Mouse (Mus musculus) hematopoietic stem cell, adult 5-6 weeks (primary cell): ENCODE results near the gene Fbxl2. TPM values are rescaled to one million over a fixed set of nuclear protein-coding genes. Genes with fewer than 3 reads are reported as not detected.
"Not testable (repeated sequence)": the region's sequence is repeated elsewhere in the genome, so short reads cannot be mapped to it uniquely, and the experiment has no call there.

Experiments
- ATAC-seq, 2 experiments: fragments of 125-278 bp in 1 of 2; replicated peaks in 1 of 2; 2 replicates each; pipeline ENCODE4 v1.8.0; 2016 to 2017; ENCODE audit warnings: inconsistent platforms in 2 of 2, mild to moderate bottlenecking in 2 of 2, moderate number of reproducible peaks in 2 of 2, low read depth in 1 of 2, moderate TSS enrichment in 1 of 2; ENCODE audit not compliant: low FRiP score in 2 of 2, poor library complexity in 2 of 2, severe bottlenecking in 2 of 2, insufficient read depth in 1 of 2, low TSS enrichment in 1 of 2
- total RNA-seq: library from RNA; stranded (forward); fragments of 172-1452, 232-1000 nt; gene quantifications from 2 replicates; pipeline ENCODE4 v1.2.3, GENCODE M21; 2017

The Fbxl2 gene
- 0.40 and 1.0 TPM in 2 replicates for total RNA-seq

DNA sequence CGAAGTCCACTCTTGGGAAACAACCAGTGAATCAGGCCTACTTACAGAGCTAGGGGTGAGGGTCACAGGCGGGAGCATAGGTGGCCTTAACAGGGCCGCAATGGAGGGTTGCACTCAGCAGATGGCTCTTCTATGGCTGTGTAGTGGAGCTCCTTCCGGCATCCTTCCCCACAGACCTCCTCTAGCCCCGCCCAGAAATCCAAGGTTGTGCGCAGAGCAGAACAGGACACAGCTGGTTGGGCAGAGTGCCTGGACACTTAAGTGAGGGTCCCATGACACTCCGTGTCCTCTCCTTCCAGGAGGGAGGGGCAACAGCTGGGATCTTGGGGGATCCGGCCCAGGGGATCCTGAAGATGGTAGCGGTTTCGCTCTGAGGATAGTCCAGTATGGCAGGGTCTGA lies at the start of gene Fbxl2:
Gene Fbxl2 (minus strand): TSS at position 164 of the 400 bp plus-strand sequence.
- ATAC-seq, result no peak

DNA sequence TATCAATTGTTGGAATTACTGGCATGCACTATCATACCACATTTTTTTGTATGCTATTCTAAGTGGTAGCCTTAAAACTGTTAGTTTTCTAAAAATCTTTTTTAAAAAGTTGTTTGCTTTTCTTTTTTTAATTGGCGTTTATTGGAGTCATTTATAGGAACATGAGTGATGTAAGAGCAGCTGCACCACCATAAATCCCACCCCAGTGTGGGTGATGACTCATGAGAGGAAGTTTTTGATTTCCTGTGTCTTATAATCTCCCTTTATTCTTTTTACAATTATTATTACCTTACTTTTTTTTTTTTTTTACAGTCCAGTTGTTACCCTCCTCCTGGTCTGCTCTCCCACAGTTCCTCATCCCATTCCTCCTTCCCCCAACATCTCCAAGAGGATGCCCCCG lies 48.9 kb upstream of the Fbxl2 start:
- ATAC-seq, result no peak

DNA sequence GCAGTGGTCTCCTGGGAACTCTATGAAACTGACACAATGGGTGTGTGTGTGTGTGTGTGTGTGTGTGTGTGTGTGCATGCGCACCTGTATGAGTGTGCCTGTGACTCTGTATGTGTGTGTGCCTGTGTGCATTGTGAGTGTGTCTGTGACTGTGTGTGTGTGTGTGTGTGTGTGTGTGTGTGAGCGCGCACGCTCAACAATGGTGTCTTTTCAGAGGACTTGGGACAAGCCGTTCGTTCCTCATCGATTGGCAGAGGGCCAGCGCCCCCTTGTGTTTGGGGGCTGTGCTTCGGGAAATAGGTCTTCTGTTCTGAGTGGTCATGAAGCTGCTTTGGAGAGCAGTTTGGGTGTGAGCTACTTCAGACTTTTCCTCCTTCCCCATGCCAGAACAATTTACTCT lies 46.2 kb upstream of the Fbxl2 start:
- not testable (repeated sequence) for ATAC-seq

DNA sequence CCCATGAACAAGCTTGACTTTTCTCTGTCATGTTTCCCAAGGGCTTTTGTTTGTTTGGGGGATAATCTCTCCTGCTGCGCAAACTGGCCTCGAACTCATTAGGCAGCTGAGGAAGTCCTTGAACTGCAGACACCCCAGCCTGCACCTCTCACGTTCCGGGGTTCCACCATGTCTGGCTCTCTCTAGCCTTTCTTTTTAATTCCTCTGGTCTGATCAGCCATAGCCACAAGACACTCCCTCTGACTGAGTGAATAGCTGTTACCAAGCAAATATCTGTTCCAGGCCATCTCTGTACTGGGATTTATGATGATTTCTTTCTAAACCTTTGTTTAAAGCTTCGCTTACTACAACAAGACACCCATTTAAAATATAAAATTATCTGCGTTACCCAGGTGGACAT lies 42.9 kb upstream of the Fbxl2 start:
- ATAC-seq, result peak in 1 of 2 experiments; percentile 32; a peak in 1 of 4 replicates

DNA sequence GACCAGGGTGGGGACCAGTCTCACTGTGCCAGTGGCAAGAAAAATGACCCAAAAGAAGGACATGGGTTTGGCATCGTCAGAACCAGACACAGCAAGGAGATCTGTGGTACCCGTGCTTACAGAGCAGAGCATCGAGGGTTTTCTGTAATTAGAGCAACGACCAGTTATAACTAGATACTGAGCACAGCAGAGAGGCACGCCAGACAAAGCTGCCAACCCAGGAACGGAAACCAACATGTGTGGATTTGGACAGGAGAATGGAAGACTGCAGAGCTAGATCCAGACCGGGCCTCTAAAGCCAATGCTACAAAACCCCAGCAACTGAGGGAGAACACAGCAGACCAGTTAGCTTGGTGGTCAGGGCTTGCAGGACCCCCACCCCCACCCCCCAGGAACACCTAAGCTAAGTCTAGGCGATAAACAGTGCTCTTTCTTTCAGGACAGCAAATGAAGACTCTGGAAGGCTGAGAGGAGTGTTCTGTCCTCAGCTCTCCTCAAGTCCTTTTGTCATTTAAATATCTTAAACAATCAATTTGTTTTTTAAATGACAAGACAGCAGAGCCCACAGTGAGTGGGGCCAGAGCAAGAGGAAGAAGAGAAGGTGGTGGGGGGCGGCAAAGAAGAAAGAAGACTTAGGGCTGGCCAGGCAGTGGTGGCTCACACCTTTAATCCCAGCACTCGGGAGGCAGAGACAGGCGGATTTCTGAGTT lies 41.3 kb upstream of the Fbxl2 start:
- ATAC-seq, result no peak

DNA sequence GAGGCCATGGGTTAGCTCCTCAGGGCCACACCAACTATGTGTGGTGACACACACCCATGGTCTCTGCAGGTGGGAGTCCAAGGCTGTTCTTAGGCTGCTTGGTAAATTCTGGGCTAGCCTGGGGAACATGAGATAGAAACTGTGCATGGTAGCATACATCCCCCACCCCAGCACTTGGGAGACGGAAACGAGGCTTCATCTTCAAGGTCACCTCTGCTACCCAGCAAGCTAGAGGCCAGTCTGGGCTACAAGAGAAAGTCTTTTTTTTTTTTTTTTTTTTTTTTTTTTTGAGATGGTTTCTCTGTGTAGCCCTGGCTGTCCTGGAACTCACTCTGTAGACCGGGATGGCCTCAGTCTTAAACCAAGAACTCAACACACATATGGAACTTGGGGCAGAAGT lies 40.4 kb upstream of the Fbxl2 start:
- ATAC-seq, result no peak

DNA sequence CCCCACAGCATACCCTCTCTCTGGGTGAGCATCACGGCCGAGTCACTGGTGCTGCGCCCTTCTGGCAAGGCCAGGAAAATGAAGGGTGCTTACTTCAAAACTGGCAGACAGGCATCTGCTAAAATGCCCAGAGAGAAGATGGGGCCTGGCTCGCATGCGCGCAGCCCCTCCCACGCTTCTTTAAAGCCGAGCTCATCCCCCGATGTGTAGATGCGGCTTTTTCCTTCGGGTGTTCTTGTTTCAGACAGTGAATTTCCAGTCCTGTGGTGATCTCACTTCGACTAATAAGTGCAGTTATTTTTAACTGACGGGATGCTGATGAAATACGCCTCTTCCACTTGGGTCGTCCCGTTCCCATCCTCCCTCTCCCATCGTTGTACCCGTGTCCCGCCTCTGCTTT lies 27.7 kb upstream of the Fbxl2 start:
- ATAC-seq, result no peak

DNA sequence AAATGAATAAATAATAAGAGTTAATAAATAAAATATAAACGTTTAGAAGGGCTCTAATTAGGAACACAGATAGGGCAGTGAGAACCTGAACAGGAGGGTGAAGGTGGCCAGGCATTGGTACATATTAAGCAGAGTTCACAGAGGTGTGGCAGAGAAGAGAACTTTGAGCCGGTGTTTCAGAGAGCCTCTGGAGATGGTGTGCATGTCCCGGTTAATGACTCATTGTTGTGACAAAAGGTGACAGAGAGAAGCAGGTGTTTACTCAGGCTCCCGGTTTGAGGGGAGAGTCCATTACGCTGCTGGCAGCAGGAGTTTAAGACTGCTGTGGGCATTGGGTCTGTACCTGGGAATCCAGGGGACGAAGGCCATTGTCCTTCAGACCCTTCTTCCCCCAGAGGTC lies 23.4 kb upstream of the Fbxl2 start:
- no peak for ATAC-seq

DNA sequence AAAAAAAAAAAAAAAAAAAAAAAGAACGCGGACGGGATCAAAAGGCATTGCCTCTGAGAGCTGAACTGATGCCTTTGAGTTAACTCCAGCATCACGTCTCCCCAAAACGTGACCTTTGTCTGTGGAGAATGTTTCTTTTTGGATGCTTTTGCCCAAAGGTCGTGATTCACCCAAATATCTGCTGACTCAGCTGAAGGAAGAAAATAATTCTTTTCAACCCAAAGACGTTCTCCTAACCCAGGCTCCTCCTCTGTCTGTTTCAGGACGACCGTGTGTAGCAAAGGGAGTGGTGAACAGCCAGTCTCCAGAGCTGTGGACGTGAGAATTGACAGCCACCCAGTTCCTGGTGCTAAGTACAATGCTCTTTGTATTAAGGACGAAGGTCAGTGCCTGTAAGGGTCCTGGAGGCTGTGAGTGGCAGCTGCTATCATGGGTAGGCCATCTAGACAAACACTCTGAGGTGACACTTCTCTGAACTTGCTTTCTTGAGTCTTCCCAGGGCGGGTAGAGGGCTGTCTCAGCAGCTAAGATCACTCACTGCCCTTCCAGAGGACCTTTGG lies 22.6 kb upstream of the Fbxl2 start:
- no peak for ATAC-seq

DNA sequence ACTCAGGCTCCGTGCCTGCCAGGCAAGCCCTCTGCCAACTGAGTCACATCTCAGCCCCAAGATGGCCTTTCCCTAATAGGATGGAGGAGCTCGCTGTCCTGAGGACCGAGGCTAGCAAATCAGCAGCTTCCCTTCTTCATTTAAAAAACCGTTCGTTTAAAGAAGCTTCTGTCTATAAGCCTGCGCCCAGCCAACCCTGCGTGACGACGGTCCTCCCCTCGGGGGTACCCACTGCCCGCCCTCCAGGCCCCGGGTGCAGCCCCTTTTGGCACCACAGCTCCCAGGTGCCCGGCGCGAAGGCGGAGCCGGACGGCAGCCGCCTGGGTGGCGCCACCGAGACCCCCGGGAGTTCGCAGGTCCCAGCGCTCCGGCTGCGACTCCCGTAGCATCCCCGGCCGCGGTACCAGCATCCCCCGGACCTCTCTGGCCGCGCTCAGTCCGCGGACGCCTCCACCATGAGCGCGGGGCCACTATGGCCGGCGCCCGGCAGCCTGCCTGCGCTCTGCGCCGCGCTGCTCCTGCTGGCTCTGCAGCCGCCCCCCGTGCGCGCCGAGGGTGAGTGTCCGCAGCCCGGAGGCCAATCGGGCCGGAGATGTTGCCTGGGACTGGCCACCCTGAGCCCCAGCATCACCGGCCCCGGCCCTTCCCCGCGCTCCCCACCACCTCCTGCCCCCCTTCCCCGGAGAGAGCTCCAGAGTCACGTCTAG lies 11.3 kb upstream of the Fbxl2 start, which contains the start of gene Susd5:
Gene Susd5 (plus strand): TSS at position 51 of the 707 bp plus-strand sequence.
- 0 out of 4 replicates have a peak, but pooled peaks of 1 of the 2 experiments have one; percentile 49 for ATAC-seq

DNA sequence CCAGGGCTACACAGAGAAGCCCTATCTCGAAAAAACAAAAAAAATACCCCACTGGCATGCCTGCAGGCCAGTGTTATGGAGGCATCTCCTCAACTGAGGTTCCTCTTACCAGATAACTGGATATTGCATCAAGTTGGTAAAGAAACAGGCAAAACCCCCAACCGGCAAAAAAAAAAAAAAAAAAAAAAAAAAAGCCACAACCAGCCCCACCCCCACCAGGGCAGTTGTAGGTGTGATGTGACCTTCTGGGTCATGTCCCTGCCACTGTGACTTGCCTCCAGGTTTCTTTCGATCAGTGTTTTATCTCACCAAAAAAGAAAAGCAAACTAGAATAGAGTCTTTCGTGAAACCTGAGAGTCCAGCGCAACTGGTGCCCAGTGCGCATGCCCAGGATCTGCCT lies 6.9 kb upstream of the Fbxl2 start:
- ATAC-seq, result no peak

DNA sequence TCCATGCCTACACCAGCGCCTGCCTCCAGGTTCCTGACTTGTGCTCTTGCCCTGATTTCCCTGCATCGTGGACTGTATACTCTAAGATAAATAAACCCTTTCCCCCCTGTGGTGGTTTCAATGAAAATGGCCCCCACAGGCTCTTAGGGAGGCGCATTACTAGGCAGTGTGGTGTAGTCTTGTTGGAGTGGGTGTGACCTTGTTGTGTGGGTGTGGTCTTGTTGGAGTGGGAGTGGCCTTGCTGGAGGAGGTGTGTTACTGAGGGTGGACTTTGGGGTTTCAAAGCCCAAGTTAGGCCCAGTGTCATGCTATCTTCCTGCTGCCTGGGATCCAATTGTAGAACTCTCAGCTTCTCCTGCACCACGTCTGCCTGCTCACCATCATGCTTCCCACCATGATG lies 6.0 kb upstream of the Fbxl2 start:
- 0 out of 4 replicates have a peak, but pooled peaks of 1 of the 2 experiments have one; percentile 7 for ATAC-seq

DNA sequence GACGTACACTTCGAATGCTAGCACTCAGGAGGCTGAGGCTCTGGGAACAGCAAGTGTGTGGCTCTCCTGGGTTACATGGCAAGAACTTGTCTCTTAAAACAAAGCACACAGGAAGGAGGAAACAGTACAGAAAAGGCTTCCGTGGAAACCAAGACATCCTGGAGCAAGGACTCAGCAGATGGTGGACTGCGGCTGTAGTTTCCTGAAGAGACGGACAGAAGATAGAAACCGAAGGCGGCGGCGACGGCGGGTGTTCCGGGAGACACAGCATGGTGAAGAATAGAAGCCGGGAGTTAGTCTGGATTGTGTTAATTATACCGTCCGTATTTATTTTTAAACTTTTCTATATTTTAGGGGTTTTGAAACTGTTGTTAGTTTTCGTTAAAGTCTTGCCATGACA lies 4.8 kb upstream of the Fbxl2 start:
- ATAC-seq, result no peak

DNA sequence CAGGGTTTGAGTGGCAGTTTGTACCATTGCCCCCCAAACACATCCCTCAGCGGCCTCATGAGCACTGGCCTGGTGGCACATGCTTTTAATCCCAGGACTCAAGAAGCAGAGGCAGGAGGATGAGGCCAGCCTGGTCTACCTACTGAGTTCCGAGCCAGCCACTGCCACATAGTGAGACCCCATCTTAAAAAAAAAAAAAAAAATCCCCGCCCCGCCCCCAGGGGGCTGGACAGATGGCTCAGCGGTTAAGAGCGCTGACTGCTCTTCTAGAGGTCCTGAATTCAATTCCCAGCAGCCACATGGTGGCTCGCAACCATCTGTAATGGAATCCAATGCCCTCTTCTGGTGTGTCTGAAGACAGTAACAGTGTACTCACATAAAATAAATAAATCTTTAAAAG lies 4.1 kb upstream of the Fbxl2 start:
- no peak for ATAC-seq

DNA sequence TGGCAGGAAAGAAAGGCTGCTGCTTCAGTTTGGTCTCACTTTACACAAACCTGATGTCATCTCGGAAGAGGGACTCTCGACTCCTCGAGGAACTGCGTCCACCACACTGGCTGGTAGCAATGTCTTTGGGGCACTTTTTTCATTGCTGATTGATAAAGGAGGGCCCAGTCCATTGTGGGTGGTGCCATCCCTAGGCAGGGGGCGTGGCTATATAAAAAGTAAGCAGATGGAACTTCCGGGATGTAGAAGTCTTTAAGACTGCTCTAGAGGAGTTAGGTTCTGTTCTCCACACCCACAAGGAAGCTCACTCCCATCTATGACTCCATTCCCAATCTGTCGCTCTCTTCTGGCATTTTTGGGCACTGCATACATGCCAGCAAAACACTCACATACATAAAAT lies 685 bp upstream of the Fbxl2 start:
- no peak for ATAC-seq

DNA sequence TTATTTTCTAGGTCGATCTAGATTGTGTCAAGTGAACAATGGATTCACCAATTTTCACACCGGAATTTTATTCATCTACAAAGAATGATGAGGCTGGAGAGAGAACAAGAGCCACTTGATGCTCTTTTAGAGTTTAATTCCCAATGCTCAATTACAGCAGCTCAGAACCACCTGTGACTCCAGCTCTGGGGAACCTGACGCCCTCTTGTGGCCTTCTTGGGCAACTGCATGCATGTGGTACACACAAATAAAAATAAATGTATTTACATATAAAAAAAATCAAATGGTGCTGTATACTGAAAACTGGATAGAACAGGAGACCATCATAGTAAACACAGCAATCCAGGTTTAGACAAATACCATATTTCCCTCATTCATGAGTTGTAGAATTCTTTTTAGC lies 1.5 kb downstream of the Fbxl2 start:
- no peak for ATAC-seq

DNA sequence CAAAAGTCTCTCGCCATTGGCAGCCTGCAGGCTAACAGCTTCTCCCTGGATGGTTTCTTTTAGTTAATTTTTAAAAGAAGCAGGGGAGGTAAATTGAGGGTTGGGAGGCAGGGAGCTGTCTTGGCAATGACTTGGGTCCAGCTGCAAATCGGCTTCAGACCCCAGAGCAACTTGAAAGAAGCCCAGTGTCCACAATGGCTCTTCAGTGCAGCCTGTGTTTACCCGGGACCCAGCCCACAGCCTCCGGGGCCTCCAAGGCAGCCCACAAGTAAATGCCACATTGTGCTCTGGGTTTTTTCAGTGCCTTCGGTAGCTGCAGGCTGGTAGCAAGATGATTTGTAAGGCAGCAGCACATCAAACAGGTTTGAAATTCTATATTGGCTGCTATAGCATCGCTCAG lies 3.5 kb downstream of the Fbxl2 start:
- ATAC-seq, result no peak

DNA sequence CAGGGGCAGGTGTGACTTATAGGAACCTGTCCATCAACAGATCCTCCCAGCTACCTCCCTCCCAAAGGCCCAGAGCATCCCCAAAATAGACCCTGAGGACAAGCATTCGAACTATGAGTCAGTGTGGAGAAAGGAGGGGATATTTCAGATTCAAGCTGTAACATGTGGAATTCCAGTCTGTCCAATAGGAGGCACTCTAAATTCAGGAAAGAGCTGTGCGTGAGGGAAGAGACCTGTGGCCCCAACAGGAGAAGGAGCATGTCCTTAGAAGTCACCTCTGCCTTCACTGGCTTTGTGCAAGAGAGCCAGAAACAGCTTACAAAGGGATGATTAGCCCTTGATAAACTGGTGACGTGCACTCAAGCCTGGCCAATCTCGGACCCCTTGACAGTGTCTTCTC lies 5.0 kb downstream of the Fbxl2 start:
- ATAC-seq, result no peak
